Mouse (Mus musculus) kidney, postnatal 10 days (tissue): ENCODE data around the gene Tas2r106.

ENCODE experiments used
- DNase-seq: peaks from one replicate; pipeline ENCODE4 v3.0.0; 2021; ENCODE audit warnings: mixed read lengths

Tas2r106 gene

DNA sequence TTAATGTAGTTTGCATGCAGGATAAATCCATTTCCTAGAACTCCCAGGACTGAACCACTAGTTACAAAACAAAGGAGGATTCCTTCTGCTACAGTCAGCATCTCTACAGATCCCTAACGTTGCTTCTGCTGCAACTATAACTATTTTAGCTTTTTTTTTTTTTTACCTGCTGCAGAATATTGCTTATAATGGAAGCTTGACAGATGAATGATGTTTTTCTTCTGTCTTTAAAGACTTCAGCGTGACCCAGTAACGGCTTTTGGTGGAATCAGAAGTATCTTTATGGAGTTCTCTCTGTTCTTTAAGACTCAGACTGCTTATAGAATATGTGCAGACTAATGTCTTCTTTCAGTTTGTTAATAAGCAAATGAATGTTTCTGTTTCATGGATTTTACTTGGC, at the start of gene Tas2r106:
Tas2r106 (minus strand) TSS at position 101 of the 400 bp plus-strand sequence.
- DNase-seq, result no peak

DNA sequence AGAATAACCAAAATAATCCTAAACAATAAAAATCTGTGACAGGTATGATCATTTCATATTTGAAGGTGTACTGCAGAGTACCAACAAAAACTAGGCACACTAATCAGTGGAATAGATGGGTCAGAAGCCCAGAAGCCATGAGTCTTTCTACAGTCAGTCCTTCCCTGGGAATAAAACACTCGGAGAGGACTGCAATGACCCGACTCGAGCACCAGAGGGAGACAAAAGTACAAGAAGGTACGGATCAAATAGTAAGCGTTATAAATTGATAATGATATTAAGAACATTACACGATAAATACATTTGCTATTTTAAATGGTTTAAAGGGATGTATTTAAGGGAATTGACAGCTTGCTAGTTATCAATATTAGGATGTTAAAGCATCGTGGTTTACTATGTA, 34.1 kb upstream of the Tas2r106 start:
- no peak for DNase-seq

DNA sequence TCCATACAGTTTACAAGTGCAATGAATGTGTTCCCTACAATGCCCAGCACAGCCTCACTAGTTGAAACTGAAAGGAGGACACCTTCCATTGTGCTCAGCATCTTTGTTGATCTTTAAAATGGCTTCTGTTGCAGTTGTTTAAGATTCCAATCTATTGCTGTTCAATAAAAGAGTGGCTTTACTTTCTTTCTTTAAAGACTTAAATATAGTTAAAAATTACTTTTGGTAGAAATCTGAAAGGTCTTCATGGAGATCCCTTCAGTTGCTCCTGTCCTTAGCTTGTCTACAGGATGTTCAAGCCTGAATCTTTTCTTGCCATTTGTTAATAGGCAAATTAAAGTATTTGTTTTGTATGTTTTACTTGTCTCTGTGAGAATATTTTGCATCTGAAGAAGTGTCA, 11.3 kb upstream of the Tas2r106 start, which contains the start of gene Tas2r114:
Tas2r114 (minus strand) TSS at position 101 of the 400 bp plus-strand sequence.
- no peak for DNase-seq

DNA sequence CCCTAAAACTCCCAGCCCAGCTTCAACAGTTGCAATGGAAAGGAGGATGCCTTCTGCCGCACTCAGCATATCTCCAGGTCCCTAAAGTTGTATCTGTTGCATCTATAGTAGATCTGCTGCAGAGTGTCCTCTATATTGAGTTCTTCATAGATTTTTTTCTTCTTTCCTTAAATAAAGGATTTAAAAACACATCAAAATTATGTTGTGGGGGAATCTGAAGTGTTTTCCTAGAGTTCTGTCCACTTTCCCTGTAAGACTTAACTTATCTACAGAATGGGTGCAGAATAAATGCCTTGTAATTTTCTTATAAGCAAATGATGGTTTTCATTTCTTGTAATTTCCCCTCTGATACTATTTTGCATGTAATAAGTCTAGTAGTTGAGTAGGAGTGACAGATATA, 8.7 kb upstream of the Tas2r106 start, which contains the start of gene Tas2r105:
Tas2r105 (minus strand) TSS at position 101 of the 400 bp plus-strand sequence.
- DNase-seq, result no peak

DNA sequence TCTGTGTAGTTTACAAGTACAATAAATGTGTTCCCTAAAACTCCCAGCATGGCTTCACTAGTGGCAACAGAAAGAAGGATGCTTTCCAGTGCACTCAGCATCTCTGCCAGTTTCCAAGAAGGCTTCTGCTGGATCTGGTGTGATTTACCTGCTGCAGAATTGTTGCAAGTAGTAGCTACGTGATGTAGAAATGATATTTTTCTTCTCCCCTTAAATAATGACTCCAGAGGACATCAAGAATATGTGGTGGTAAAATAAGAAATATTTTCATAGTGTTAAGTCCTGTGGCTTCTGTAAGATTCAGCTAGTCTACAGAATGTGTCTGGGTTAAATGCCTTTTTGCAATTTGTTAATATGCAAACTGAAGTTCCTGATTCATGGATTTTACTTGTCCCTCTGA, 7.0 kb upstream of the Tas2r106 start, which contains the start of gene Tas2r104:
Tas2r104 (minus strand) TSS at position 101 of the 400 bp plus-strand sequence.
- DNase-seq, result no peak

DNA sequence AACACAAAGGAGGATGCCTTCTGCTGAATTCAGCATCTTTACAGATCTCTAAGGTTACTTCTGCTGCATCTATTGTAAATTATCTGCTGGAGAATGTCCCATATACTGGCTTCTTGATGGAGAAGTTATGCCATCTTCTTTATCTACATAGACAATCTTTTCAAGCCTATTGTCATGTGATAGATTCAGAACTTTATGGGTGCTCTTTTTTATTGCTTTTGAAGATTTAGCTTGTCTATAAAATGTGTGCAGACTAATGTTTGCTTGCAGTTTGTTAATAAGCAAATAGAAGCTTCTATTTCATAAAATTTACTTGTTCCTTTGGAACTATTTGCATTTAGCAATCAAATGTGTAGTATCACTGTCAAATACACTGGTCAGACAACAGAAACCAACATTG, 18.6 kb downstream of the Tas2r106 start, which contains the start of gene Tas2r107:
Tas2r107 (minus strand) TSS at position 101 of the 400 bp plus-strand sequence.
- no peak for DNase-seq

DNA sequence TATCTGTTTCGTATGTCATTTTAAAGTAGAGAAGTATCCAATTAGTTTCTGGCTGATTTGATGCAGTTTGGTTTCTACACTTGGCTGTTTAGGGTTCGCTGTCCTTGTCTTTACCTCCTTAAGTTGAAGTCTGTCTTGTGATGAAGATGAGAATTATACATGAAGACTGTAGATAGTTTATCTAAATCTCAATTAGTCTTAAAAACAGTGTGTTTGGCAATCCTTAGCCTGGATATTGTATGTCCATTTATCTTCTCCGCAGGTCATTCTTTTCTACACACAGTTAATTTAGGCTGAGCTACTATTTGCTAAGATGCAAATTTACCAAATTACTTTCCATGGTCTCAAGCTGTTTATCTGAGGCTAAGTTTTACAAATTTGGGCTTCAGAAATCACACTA, 47.9 kb downstream of the Tas2r106 start, which contains the start of gene Tas2r130:
Tas2r130 (minus strand) TSS at position 101 of the 400 bp plus-strand sequence.
- DNase-seq, result no peak
